Mouse (Mus musculus) hindbrain, postnatal 0 days (tissue): ENCODE results near the gene Spon1. TPM values are rescaled to one million over a fixed set of nuclear protein-coding genes. Genes with fewer than 3 reads are reported as not detected.

ENCODE experiments used
- ATAC-seq: fragments of 200-750 bp; cut with Nextera tagmentation; 2 replicates; pipeline ENCODE4 v1.8.0; 2017; ENCODE audit warnings: mild to moderate bottlenecking, moderate TSS enrichment, moderate library complexity
- DNase-seq: peaks from one replicate; pipeline ENCODE4 v3.0.0-alpha.2; 2015; ENCODE audit warnings: low spot score
- H3K27ac ChIP-seq: fragments of 300-500 bp; sonication (generic); 2 replicates; pipeline ENCODE4 v1.5.1; 2014; ENCODE audit warnings: mild to moderate bottlenecking
- H3K27me3 ChIP-seq: fragments of 300-500 bp; sonication (generic); 2 replicates; pipeline ENCODE4 v1.6.1; 2014; ENCODE audit warnings: low read length, mixed read lengths; ENCODE audit not compliant: insufficient read depth
- H3K36me3 ChIP-seq: fragments of 300-500 bp; sonication (generic); 2 replicates; pipeline ENCODE4 v1.6.1; 2014; ENCODE audit warnings: low read length, mixed read lengths; ENCODE audit not compliant: insufficient read depth
- H3K4me1 ChIP-seq: fragments of 300-500 bp; sonication (generic); 2 replicates; pipeline ENCODE4 v1.6.1; 2014; ENCODE audit warnings: antibody characterized with exemption, low read length, mixed read lengths; ENCODE audit not compliant: insufficient read depth
- H3K4me2 ChIP-seq: fragments of 300-500 bp; sonication (generic); 2 replicates; pipeline ENCODE4 v1.6.1; 2014; ENCODE audit warnings: low read depth, mild to moderate bottlenecking, low read length, moderate library complexity, mixed read lengths
- H3K4me3 ChIP-seq: fragments of 300-500 bp; sonication (generic); 2 replicates; pipeline ENCODE4 v1.5.1; 2014; ENCODE audit warnings: low read length
- H3K9ac ChIP-seq: fragments of 300-500 bp; sonication (generic); replicated peaks from 2 replicates; pipeline ENCODE4 v1.6.1; 2014; ENCODE audit warnings: mild to moderate bottlenecking, low read length, moderate library complexity, mixed read lengths
- H3K9me3 ChIP-seq: fragments of 300-500 bp; sonication (generic); 2 replicates; pipeline ENCODE4 v1.6.1; 2016; ENCODE audit warnings: low read length, mixed read lengths
- CTCF ChIP-seq: IDR thresholded peaks from 2 replicates; pipeline ENCODE4 v1.5.1; 2016; ENCODE audit warnings: antibody characterized with exemption, control low read depth, low read depth
- WGBS: fragments of 180-500 bp; shearing (Covaris S2); extraction: QIAGEN DNeasy Blood & Tissue Kit; methylation state at CpG from one replicate; pipeline ENCODE4 v1.1.7; 2014; 5-methylcytosine and 5-hydroxymethylcytosine counted together
- polyA plus RNA-seq: library from polyadenylated mRNA; unstranded; fragments of >200 nt; fragmentation: Nextera tagmentation; extraction: Ambion mirVana; gene quantifications from 2 replicates; pipeline ENCODE4 v1.2.1, GENCODE M21; 2015
- total RNA-seq: library from RNA; depleted of rRNA; stranded (reverse); fragments of >200 nt; gene quantifications from 2 replicates; pipeline ENCODE4 v1.2.3, GENCODE M21; 2014

The Spon1 gene
- total and polyA plus RNA-seq, 2 experiments from 2014 or later = 43.8 to 50.3 TPM

- Histone ChIP-seq H3K27me3 (no peaks in the 10 kb centered on the region), H3K4me2 (no peak overlapping the region), H3K4me1 (no peaks in the 10 kb centered on the region), H3K27ac (no peak overlapping the region), H3K4me3 (no peak overlapping the region), H3K9ac (no peak overlapping the region), H3K36me3 (no peaks in the 10 kb centered on the region), H3K9me3 (no peaks in the 10 kb centered on the region)
- WGBS = 76% methylated on average over 5 of the region's 5 CpGs
- ATAC-seq (no peak), DNase-seq (no peak)
- TF ChIP-seq CTCF = no peak
These were observed 129.5 kb downstream of the Spon1 start for GRCm38 (mm10) chr7:113895266-113895665.

GRCm38 (mm10) chr7:113898388-113898787 is 132.6 kb downstream of the Spon1 start:
- no peak for ATAC-seq

GRCm38 (mm10) chr7:113901511-113901910 is 135.7 kb downstream of the Spon1 start:
- WGBS = 62% methylated on average over 2 of the region's 2 CpGs
- Histone ChIP-seq H3K36me3 (no peaks in the 10 kb centered on the region), H3K9me3 (no peaks in the 10 kb centered on the region), H3K27ac (peak overlapping the region; percentile 54; the same call in 1 of the 2 replicates), H3K4me2 (no peak overlapping the region), H3K4me1 (peaks cover 4% of the 10 kb centered on the region; the same call in 1 of the 2 replicates), H3K9ac (no peak overlapping the region), H3K27me3 (no peaks in the 10 kb centered on the region), H3K4me3 (no peak overlapping the region)
- TF ChIP-seq CTCF = no peak
- ATAC-seq (no peak), DNase-seq (no peak)

More at GRCm38 (mm10) chr7:113898388-113898787, 132.6 kb downstream of the Spon1 start:
- H3K4me3 ChIP-seq = no peak overlapping the region
- peak; percentile 43 for TF ChIP-seq CTCF
- H3K27ac ChIP-seq = no peak overlapping the region
- H3K4me1 ChIP-seq = peaks cover 4% of the 10 kb centered on the region; the same call in 1 of the 2 replicates
- H3K27me3 ChIP-seq = no peaks in the 10 kb centered on the region
- H3K4me2 ChIP-seq = no peak overlapping the region
- no peaks in the 10 kb centered on the region for H3K9me3 ChIP-seq
- H3K36me3 ChIP-seq = no peaks in the 10 kb centered on the region
- no peak overlapping the region for H3K9ac ChIP-seq
- DNase-seq = no peak

GRCm38 (mm10) chr7:113901941-113902515 is 136.2 kb downstream of the Spon1 start:
- H3K4me3 ChIP-seq = no peak overlapping the region
- 20% methylated on average over 10 of the region's 10 CpGs for WGBS
- no peaks in the 10 kb centered on the region for H3K36me3 ChIP-seq
- peak overlapping the region; percentile 54 for H3K27ac ChIP-seq
- peaks cover 4% of the 10 kb centered on the region; the same call in 1 of the 2 replicates for H3K4me1 ChIP-seq
- no peaks in the 10 kb centered on the region for H3K27me3 ChIP-seq
- no peak for TF ChIP-seq CTCF
- no peaks in the 10 kb centered on the region for H3K9me3 ChIP-seq
- peak overlapping the region; percentile 26; the same call in 1 of the 2 replicates for H3K4me2 ChIP-seq
- DNase-seq (peak; percentile 46), ATAC-seq (peak; percentile 72; the same call in 1 of the 2 replicates)
- no peak overlapping the region for H3K9ac ChIP-seq

GRCm38 (mm10) chr7:113903127-113903827 is 137.5 kb downstream of the Spon1 start:
- Histone ChIP-seq H3K36me3 (no peaks in the 10 kb centered on the region), H3K9ac (no peak overlapping the region), H3K4me1 (peaks cover 4% of the 10 kb centered on the region; the same call in 1 of the 2 replicates), H3K4me3 (no peak overlapping the region), H3K9me3 (no peaks in the 10 kb centered on the region), H3K27ac (no peak overlapping the region), H3K27me3 (no peaks in the 10 kb centered on the region), H3K4me2 (no peak overlapping the region)
- 85% methylated on average over 3 of the region's 3 CpGs for WGBS
- no peak for DNase-seq
- TF ChIP-seq CTCF = no peak
- ATAC-seq = no peak

- H3K4me3 ChIP-seq = no peak overlapping the region
- no peak for DNase-seq
- no peak for ATAC-seq
- WGBS = 85% methylated on average over 5 of the region's 5 CpGs
- H3K27ac ChIP-seq = no peak overlapping the region
- H3K4me1 ChIP-seq = peaks cover 9% of the 10 kb centered on the region
- no peak overlapping the region for H3K9ac ChIP-seq
- no peak overlapping the region for H3K4me2 ChIP-seq
- H3K36me3 ChIP-seq = no peaks in the 10 kb centered on the region
- no peak for TF ChIP-seq CTCF
- H3K27me3 ChIP-seq = no peaks in the 10 kb centered on the region
- H3K9me3 ChIP-seq = no peaks in the 10 kb centered on the region
These were observed 138.1 kb downstream of the Spon1 start for GRCm38 (mm10) chr7:113903939-113904338.
